Mouse (Mus musculus): Measurements from ENCODE around the gene Acsl6. TPM values are rescaled to one million over a fixed set of nuclear protein-coding genes. Genes with fewer than 3 reads are reported as not detected.
"Not testable (repeated sequence)": the region's sequence is repeated elsewhere in the genome, so short reads cannot be mapped to it uniquely, and the experiment has no call there.

Acsl6 gene
- polyA plus RNA-seq, 1 experiment from 2014 or later: 1.1 TPM

DNA sequence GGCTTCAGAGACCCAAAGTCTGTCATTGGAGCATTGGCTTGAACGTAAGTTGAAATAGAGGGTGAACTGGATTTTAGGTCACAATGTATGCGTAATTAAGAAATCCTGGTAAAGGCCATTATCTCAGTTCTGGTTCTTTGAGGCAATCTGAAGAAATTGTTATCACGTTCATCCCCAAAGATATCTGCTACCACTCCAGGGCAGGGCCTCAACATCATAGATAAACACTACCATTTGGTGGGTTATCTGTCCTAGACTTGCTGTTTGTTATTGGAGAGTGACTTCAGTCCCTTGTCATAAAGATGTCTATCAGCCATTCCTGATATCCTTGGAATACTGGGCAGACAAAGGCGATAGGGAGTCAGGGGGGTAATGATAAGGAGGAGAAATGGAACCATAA lies 7.6 kb upstream of the Acsl6 start:
- DNase-seq (ENCODE audit: low spot score): no peak
- Histone ChIP-seq H3K36me3 (no peaks in the 10 kb centered on the region), H3K4me1 (no peaks in the 10 kb centered on the region), H3K9me3 (no peaks in the 10 kb centered on the region), H3K4me3 (no peak overlapping the region), H3K27me3 (ENCODE audit: insufficient read depth, poor library complexity, severe bottlenecking) (no peaks in the 10 kb centered on the region), H3K27ac (no peak overlapping the region)
- 72% methylated on average over 4 of the region's 4 CpGs for WGBS

DNA sequence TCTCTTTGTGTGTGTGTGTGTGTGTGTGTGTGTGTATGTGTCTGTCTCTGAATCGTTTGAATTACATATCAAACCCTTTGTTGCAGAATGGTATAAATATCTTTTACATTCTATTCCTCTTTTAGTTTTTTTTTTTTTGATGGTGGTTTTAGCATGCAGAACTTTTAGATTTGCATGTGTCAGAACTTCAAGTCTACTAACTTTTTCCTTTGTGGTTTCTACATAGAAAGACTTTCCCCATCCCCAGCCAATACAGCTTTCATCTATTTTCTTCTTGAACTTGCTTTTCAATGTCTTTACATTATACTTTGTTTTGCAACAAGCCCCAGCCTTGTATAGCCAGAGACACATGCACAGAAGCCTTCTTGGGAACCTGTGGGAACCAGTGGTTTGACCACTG lies 6.9 kb upstream of the Acsl6 start:
- Histone ChIP-seq H3K4me1 (no peaks in the 10 kb centered on the region), H3K27me3 (ENCODE audit: insufficient read depth, poor library complexity, severe bottlenecking) (0 out of 2 replicates have a peak, but pooled peaks cover 2% of the 10 kb centered on the region), H3K36me3 (no peaks in the 10 kb centered on the region), H3K9me3 (no peaks in the 10 kb centered on the region), H3K4me3 (no peak overlapping the region), H3K27ac (no peak overlapping the region)
- no peak for DNase-seq (ENCODE audit: low spot score)
- WGBS: 84% methylated on average over 1 of the region's 1 CpGs

DNA sequence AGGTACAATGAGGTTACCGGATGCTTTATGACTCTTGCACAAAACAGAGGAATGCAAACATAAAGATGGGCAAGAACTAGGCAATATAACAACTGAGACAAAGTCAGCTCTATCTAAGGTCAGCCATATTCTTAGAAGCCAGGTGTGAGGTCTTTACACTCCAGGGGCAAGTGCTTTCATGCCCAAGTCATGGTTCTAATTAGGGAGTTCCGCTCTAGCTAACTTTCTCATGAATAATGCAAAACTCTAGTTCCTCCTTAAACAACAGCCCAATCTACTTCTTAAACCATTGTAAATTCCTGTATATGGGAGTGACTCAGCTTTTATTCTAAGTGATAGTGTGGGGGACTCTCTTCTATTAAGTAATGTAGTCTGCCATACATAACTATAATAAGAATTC lies 6.1 kb upstream of the Acsl6 start:
- H3K4me3 ChIP-seq; H3K9me3 ChIP-seq; H3K27me3 ChIP-seq (ENCODE audit: insufficient read depth, poor library complexity, severe bottlenecking); DNase-seq (ENCODE audit: low spot score); H3K36me3 ChIP-seq; H3K27ac ChIP-seq; H3K4me1 ChIP-seq: not testable (repeated sequence)
- WGBS: 86% methylated on average over 2 of the region's 2 CpGs

DNA sequence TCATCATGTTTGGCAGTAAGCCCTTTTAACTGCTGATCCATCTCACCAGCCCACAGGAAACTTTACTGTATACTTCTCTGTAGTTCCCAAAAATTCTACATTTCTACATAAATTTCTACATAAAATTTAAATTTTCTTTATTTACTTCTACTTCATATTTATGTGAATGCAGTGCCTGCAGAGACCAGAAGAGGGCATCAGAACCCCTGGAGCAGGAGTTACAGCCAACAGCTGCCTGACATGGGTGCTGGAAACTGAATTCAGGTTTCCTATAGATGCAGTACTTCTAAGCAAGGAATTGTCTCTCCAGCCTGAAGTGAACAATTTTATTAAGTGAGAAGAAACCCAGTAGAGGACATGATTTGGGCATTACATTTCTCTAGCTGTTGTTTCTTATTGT lies 4.8 kb upstream of the Acsl6 start:
- no peak for DNase-seq (ENCODE audit: low spot score)
- Histone ChIP-seq H3K36me3 (no peaks in the 10 kb centered on the region), H3K4me3 (no peak overlapping the region), H3K9me3 (no peaks in the 10 kb centered on the region), H3K27ac (no peak overlapping the region), H3K27me3 (ENCODE audit: insufficient read depth, poor library complexity, severe bottlenecking) (peaks cover 18% of the 10 kb centered on the region), H3K4me1 (peaks cover 5% of the 10 kb centered on the region)

DNA sequence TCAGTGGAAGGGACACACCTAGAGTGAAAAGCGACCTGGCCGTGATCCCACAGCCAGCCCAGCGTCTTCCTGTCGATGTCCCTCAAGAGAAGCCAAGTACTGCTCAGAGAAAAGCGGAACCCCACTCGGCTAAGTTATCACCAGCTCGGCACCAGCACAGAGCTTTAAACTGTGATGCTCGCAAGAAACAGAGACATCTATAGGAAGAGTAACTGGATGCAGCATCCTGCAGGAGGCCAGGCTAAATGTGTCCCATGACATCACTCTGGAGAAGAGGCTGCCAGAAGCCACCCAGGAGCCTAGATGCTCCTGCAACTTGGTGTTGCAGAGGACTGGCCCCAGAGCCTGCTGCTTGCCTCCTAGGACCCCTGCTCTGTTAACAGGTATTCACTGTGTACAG lies 1.6 kb upstream of the Acsl6 start:
- 76% methylated on average over 8 of the region's 8 CpGs for WGBS
- peaks cover 50% of the 10 kb centered on the region for H3K27me3 ChIP-seq (ENCODE audit: insufficient read depth, poor library complexity, severe bottlenecking)
- H3K4me3 ChIP-seq: no peak overlapping the region
- DNase-seq (ENCODE audit: low spot score): no peak
- H3K9me3 ChIP-seq: no peaks in the 10 kb centered on the region
- peaks cover 12% of the 10 kb centered on the region for H3K4me1 ChIP-seq
- H3K36me3 ChIP-seq: no peaks in the 10 kb centered on the region
- H3K27ac ChIP-seq: no peak overlapping the region

DNA sequence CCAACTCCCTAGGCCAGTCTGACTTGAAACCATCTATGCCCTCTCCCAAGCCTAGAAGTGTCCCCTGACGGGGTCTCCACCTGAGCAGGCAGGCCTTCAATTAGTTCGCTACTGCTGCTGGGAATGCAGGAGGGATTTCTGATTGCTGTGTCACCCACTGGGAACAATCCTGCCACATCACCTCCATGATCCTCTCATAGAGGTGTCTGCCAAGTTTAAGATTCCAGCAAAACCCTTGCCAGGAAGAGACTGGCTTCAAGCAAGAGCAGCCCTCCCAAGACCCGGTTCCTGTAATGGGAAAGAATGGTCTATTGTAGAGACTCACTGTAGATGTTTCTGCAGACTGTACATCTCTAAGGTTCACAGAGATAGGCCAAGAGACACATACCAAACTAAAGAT lies 992 bp upstream of the Acsl6 start:
- WGBS: 83% methylated on average over 3 of the region's 3 CpGs
- no peak for DNase-seq (ENCODE audit: low spot score)
- Histone ChIP-seq H3K27ac (no peak overlapping the region), H3K27me3 (ENCODE audit: insufficient read depth, poor library complexity, severe bottlenecking) (peaks cover 51% of the 10 kb centered on the region), H3K4me3 (no peak overlapping the region), H3K4me1 (peaks cover 12% of the 10 kb centered on the region), H3K36me3 (no peaks in the 10 kb centered on the region), H3K9me3 (no peaks in the 10 kb centered on the region)

DNA sequence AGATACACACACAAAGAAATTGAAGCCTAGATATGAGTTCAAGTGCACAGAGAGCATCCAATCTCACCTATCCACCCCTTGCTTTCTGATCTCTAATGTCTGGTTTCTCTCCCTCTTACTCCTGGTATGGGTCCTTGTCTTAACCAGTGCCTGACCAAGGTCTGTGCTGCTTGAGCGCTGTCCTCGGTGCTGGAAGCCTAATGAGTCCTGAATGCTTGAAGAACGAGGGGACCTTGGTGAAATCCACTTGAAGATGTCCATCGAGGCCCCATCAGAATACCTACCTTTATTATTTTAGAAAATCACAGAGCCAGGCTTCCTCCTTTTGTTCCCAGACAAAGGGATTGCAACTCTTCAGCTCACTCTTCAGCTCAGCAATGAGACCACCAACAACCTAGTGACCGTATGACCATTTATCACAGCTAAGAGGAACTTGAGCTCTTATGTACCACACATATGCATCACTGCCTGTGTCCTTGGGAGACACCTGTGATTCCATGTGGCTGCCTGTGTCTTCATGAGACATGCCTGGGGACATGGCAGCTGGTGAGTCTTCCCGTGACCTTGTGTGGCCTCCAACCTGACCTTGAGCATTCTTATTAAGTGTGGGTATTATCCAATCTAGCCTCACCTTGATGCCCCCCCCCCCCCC lies 396 bp upstream of the Acsl6 start:
- 18% methylated on average over 6 of the region's 6 CpGs for WGBS
- Histone ChIP-seq H3K27ac (no peak overlapping the region), H3K9me3 (no peaks in the 10 kb centered on the region), H3K36me3 (no peaks in the 10 kb centered on the region), H3K4me1 (peaks cover 12% of the 10 kb centered on the region), H3K4me3 (peak overlapping the region; percentile 70; the same call in 1 of the 2 replicates), H3K27me3 (ENCODE audit: insufficient read depth, poor library complexity, severe bottlenecking) (peaks cover 51% of the 10 kb centered on the region)
- no peak for DNase-seq (ENCODE audit: low spot score)

DNA sequence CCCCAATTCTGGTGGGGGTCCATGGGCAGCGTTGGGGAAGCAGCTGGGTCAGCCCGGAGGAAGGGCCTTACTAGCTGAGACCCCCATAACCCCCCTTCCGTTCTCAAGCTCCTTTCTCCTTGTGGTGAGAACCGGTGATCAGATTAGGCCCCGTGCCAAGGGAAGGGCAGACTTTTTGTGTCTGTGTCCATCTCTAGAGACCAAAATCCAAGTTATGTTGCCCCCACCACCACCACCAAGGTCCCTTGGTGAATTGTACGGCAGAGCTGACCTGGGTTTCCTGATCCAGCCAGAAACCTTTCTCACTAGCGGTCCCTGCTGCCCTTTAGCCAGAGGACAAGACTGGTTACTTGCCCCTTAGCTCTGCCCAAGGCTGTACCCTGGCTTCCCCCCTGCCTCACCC lies 874 bp downstream of the Acsl6 start:
- Histone ChIP-seq H3K4me3 (peak overlapping the region; percentile 70), H3K27ac (no peak overlapping the region; the same call in 1 of the 2 replicates), H3K4me1 (peaks cover 12% of the 10 kb centered on the region), H3K27me3 (ENCODE audit: insufficient read depth, poor library complexity, severe bottlenecking) (peaks cover 51% of the 10 kb centered on the region), H3K9me3 (no peaks in the 10 kb centered on the region), H3K36me3 (no peaks in the 10 kb centered on the region)
- DNase-seq (ENCODE audit: low spot score): no peak
- 3% methylated on average over 7 of the region's 7 CpGs for WGBS

DNA sequence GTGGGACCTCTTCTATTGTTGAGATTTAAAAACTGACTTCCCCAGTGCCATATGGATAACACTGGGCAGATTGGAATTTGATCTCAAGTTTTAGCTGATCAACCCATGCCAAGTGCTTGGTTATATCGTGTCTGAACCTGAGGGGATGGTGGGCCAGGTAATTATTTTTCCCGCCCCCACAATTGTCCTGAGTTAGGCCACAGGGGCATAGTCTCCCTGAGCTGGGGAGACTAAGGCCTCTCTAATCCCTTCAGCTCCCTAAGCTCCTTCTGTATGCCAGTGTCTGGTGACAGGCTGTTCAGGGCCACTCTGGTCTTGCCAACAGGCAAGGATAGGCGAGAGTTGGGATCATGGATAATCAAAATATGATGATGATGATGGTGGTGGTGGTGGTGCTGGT lies 1.7 kb downstream of the Acsl6 start:
- no peaks in the 10 kb centered on the region for H3K9me3 ChIP-seq
- no peak overlapping the region for H3K27ac ChIP-seq
- WGBS: 72% methylated on average over 3 of the region's 3 CpGs
- no peak for DNase-seq (ENCODE audit: low spot score)
- peaks cover 12% of the 10 kb centered on the region for H3K4me1 ChIP-seq
- H3K36me3 ChIP-seq: no peaks in the 10 kb centered on the region
- H3K27me3 ChIP-seq (ENCODE audit: insufficient read depth, poor library complexity, severe bottlenecking): peaks cover 51% of the 10 kb centered on the region
- no peak overlapping the region for H3K4me3 ChIP-seq

DNA sequence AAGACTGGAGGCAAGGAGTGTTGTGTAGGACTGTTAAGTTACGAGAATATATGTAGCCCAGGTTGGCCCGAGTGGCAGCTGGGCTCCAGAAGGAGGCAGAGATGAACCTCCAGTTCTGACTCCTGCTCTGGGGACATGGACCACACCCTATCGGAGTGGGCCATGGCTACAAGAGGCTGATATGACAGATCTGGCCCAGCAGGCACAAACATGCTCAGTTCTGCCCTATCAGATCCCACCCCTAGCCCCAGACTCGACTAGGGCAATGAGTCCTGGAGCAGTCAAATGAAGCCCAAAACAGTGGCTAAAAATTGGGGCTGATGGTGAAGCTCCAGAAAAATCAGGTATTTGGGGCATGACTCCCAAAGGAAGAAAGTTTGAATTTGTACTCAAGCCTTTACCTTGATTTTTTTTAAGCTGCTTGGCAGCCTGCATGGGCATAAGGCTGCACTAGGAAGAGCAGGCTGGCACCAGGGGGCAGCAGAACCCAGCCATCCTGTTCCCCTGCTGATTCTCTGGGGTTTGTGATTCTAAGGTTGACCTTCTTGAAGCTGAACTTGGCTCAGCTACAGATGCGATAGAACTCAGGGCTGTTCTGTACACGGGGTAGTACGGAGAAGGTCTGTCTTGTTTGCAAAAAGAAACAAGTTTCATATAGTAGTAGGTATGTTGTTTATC lies 3.7 kb downstream of the Acsl6 start:
- no peak for DNase-seq (ENCODE audit: low spot score)
- Histone ChIP-seq H3K9me3 (no peaks in the 10 kb centered on the region), H3K36me3 (no peaks in the 10 kb centered on the region), H3K4me3 (no peak overlapping the region), H3K27ac (no peak overlapping the region), H3K27me3 (ENCODE audit: insufficient read depth, poor library complexity, severe bottlenecking) (peaks cover 45% of the 10 kb centered on the region), H3K4me1 (peaks cover 21% of the 10 kb centered on the region)
- 62% methylated on average over 7 of the region's 7 CpGs for WGBS

DNA sequence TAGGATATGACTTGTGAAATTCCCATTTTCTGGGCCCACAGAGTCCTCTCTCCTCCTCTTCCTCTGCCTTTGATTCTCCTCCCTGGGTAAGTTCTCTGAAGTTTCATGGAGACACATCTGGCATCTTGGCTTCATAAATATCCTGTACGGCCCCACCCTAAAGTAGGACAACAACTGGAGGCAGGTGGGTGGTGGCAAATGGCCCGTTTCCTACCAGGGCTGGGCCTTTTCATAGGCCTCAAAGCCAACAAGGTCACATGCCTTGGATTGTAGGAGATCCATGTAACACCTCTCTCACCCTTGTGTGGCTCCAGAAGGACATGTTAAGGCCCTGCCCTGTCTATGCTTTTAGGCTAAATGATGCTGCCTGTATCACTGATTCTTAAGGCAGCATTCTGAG lies 7.0 kb downstream of the Acsl6 start:
- Histone ChIP-seq H3K4me1 (peaks cover 36% of the 10 kb centered on the region), H3K4me3 (no peak overlapping the region), H3K27me3 (ENCODE audit: insufficient read depth, poor library complexity, severe bottlenecking) (peaks cover 16% of the 10 kb centered on the region), H3K36me3 (no peaks in the 10 kb centered on the region), H3K9me3 (no peaks in the 10 kb centered on the region), H3K27ac (no peak overlapping the region)
- no peak for DNase-seq (ENCODE audit: low spot score)
- 82% methylated on average over 2 of the region's 2 CpGs for WGBS

DNA sequence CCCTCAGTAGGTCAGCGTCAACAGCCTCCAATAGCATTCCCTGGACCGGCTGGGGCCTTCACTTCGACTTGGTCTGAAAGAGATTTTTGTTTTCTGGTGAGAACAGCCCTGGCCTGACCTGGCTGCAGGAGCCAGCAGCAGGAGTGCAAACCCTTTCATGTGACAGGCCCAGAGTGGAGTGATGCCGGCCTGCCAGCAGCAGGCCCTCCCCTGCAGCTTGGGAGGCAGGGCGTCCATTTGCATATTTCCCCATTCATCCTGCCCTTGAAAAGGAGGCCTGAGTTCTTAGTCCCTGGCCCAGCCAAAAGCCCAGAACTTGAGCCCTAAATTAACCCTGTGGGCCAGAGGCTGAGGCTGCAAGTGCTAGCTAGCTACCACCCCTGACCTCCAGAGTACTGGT lies 8.4 kb downstream of the Acsl6 start:
- 12% methylated on average over 5 of the region's 5 CpGs for WGBS
- no peaks in the 10 kb centered on the region for H3K36me3 ChIP-seq
- H3K27ac ChIP-seq: peak overlapping the region; percentile 52
- H3K4me3 ChIP-seq: no peak overlapping the region
- no peak for DNase-seq (ENCODE audit: low spot score)
- no peaks in the 10 kb centered on the region for H3K9me3 ChIP-seq
- peaks cover 36% of the 10 kb centered on the region for H3K4me1 ChIP-seq
- peaks cover 1% of the 10 kb centered on the region; the same call in 1 of the 2 replicates for H3K27me3 ChIP-seq (ENCODE audit: insufficient read depth, poor library complexity, severe bottlenecking)

DNA sequence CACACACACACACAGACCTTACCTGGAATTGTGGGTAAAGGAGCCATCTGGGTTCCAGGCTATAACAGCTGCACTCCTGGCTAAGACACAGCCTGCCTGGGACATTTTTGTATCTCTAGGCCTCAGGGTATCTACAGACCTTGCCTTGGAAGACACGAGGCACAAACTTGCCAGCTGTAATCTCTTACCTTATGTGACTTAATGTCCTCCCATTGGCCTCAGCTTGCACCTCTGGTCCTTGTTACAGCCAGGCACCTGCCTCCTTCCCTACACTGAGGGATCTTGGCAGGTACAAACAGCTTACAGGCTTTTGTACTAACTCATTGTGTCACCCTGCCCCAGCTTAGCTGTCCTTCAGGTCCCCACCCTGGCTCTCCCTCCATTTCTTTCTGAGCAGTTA lies 9.0 kb downstream of the Acsl6 start:
- Histone ChIP-seq H3K9me3 (no peaks in the 10 kb centered on the region), H3K36me3 (no peaks in the 10 kb centered on the region), H3K27me3 (ENCODE audit: insufficient read depth, poor library complexity, severe bottlenecking) (no peaks in the 10 kb centered on the region), H3K27ac (peak overlapping the region; percentile 66), H3K4me1 (peaks cover 36% of the 10 kb centered on the region), H3K4me3 (no peak overlapping the region)
- WGBS: 36% methylated on average over 1 of the region's 1 CpGs
- DNase-seq (ENCODE audit: low spot score): no peak

Measured in heart, embryonic 10.5 days (tissue).